Mouse (Mus musculus) lung, embryonic 15.5 days (tissue): ENCODE measurements around the gene Papolg. TPM values are rescaled to one million over a fixed set of nuclear protein-coding genes. Genes with fewer than 3 reads are reported as not detected.
A peak's percentile ranks its signal among the peaks of the same experiment; 100 is the strongest.
"Not testable (repeated sequence)": the region's sequence is repeated elsewhere in the genome, so short reads cannot be mapped to it uniquely, and the experiment has no call there.

Experiments
- ATAC-seq: fragments of 200-750 bp; cut with Nextera tagmentation; 2 replicates; pipeline ENCODE4 v1.8.0; 2017; ENCODE audit warnings: moderate number of reproducible peaks, borderline replicate concordance; ENCODE audit not compliant: low FRiP score, low TSS enrichment; ENCODE audit errors: extremely low read depth
- H3K27ac ChIP-seq: fragments of 300-500 bp; sonication (generic); 2 replicates; pipeline ENCODE4 v1.5.1; 2015; ENCODE audit warnings: moderate library complexity, mild to moderate bottlenecking, inconsistent platforms
- H3K27me3 ChIP-seq: fragments of 300-500 bp; sonication (generic); 2 replicates; pipeline ENCODE4 v1.6.1; 2015; ENCODE audit warnings: inconsistent platforms
- H3K36me3 ChIP-seq: fragments of 300-500 bp; sonication (generic); 2 replicates; pipeline ENCODE4 v1.6.1; 2015; ENCODE audit warnings: inconsistent platforms
- H3K4me1 ChIP-seq: fragments of 300-500 bp; sonication (generic); 2 replicates; pipeline ENCODE4 v1.6.1; 2015; ENCODE audit warnings: inconsistent platforms
- H3K4me2 ChIP-seq: fragments of 300-500 bp; sonication (generic); 2 replicates; pipeline ENCODE4 v1.6.1; 2015; ENCODE audit warnings: inconsistent platforms, mild to moderate bottlenecking, moderate library complexity
- H3K4me3 ChIP-seq: fragments of 300-500 bp; sonication (generic); 2 replicates; pipeline ENCODE4 v1.5.1; 2015; ENCODE audit warnings: mild to moderate bottlenecking, inconsistent platforms
- H3K9ac ChIP-seq: fragments of 300-500 bp; sonication (generic); 2 replicates; pipeline ENCODE4 v1.6.1; 2015; ENCODE audit warnings: inconsistent platforms
- H3K9me3 ChIP-seq: fragments of 300-500 bp; sonication (generic); 2 replicates; pipeline ENCODE4 v1.6.1; 2016; ENCODE audit warnings: inconsistent platforms
- WGBS: fragments of 180-500 bp; shearing (Covaris S2); methylation state at CpG from one replicate; pipeline ENCODE4 v1.1.7; 2015; 5-methylcytosine and 5-hydroxymethylcytosine counted together
- polyA plus RNA-seq: library from polyadenylated mRNA; unstranded; fragments of >200 nt; fragmentation: Nextera tagmentation; extraction: Ambion mirVana; gene quantifications from 2 replicates; pipeline ENCODE4 v1.2.1, GENCODE M21; 2015

Papolg gene
- 14.1 and 14.5 TPM in 2 replicates for polyA plus RNA-seq

DNA sequence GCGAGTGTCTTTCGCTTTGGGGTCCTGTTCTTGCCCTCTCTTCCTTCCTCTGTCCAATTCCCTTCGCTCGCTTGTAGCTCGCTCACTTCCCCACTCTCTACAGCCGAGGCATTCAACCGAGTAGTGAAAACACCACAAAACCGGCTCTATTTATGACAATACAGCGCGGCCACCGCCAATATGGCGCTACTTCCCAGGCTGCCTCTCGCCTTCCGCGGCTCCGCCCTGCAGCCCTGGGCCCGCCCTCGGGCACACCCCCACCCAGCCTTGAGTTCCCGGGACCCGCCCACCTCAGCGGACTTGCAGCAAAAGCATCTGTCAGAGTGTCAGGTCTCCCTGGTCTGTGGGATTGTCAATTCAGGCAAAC is at the start of gene Papolg:
Gene Papolg (minus strand): TSS at position 194 of the 367 bp plus-strand sequence.
- WGBS, result 0% methylated on average over 21 of the region's 21 CpGs
- Histone ChIP-seq H3K4me2 (peak within 1 kb of the TSS; percentile 74), H3K9ac (peak within 1 kb of the TSS; percentile 86), H3K9me3 (no peaks in the 10 kb centered on the region), H3K4me1 (peaks cover 6% of the 10 kb centered on the region; the same call in 1 of the 2 replicates), H3K27me3 (no peaks in the 10 kb centered on the region), H3K36me3 (peaks cover 5% of the 10 kb centered on the region; the same call in 1 of the 2 replicates), H3K4me3 (peak within 1 kb of the TSS; percentile 98), H3K27ac (peak within 1 kb of the TSS; percentile 89)
- peak; percentile 99 for ATAC-seq

DNA sequence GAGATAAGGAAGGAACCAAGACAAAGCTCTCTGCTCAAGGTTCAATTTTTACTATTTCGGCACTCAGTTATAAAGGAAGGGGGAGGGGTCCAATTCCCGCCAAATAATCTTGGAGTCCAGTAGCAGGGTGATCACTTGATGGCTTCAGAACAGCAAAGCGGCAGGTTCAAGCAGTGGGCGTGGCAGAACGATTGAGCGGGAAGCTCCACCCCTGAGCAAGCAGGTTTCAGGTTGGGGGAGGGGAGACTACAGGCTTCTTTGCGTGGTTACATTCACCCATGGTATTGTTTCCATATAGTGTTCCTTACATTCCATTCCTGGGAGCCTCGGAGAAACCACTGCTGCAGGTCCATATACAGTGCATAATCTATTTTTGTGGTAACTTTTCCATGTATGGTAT is 33.1 kb upstream of the Papolg start:
- H3K27me3 ChIP-seq, ATAC-seq, H3K27ac ChIP-seq, H3K9ac ChIP-seq, H3K9me3 ChIP-seq, H3K36me3 ChIP-seq, H3K4me1 ChIP-seq: not testable (repeated sequence)
- 0 out of 2 replicates have a peak overlapping the region, but pooled peaks have one; percentile 8 for H3K4me3 ChIP-seq
- WGBS, result 23% methylated on average over 8 of the region's 8 CpGs
- H3K4me2 ChIP-seq, result peak overlapping the region; percentile 27; the same call in 1 of the 2 replicates

DNA sequence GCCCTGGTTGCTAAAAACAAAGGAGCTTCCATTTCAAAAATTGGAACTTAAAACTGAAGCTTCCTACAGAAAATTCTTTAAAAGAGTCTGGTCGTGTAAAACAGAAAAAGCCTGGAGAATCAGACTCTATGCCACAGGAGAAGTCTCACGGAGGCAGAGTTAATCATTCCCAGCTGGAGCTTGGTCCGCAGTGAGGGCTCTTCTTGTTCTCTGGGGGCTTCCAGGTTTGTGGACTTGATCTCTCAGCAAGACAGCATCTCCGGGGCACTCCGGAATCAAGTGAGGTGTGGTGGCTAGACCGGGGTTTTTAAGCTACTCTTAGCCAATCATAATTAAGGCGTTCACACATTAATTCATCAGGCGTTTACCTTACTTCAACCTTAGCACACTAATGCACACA is 32.6 kb upstream of the Papolg start:
- H3K36me3 ChIP-seq, result no peaks in the 10 kb centered on the region
- H3K9ac ChIP-seq, result no peak overlapping the region
- peak overlapping the region; percentile 27; the same call in 1 of the 2 replicates for H3K4me2 ChIP-seq
- no peak for ATAC-seq
- no peaks in the 10 kb centered on the region for H3K9me3 ChIP-seq
- 0 out of 2 replicates have a peak overlapping the region, but pooled peaks have one; percentile 8 for H3K4me3 ChIP-seq
- H3K27ac ChIP-seq, result no peak overlapping the region
- H3K4me1 ChIP-seq, result no peaks in the 10 kb centered on the region
- no peaks in the 10 kb centered on the region for H3K27me3 ChIP-seq
- 40% methylated on average over 8 of the region's 8 CpGs for WGBS

DNA sequence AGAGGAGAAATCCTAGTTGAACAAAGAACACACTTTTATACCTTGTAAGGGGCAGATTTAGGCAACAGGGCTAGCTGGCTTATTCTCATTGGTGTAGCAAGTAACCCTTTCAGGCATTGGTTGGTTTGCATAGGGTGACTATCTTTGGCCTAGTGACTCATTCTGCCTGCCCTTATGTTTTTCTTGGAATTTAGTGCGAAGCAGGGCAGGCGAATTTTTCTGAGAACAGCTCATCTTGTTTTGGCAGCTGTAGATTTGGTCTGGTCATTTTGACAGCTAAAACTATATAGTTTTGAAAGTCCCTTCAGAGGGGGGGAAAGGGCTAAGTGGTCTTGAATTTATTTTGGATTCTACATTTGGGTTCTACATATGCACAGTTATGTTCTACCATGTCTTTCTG is 18.8 kb upstream of the Papolg start:
- not testable (repeated sequence) for H3K4me3 ChIP-seq, H3K27ac ChIP-seq, H3K9ac ChIP-seq, H3K9me3 ChIP-seq, H3K36me3 ChIP-seq, H3K27me3 ChIP-seq, ATAC-seq, H3K4me2 ChIP-seq, H3K4me1 ChIP-seq
- WGBS, result 63% methylated on average over 2 of the region's 2 CpGs

DNA sequence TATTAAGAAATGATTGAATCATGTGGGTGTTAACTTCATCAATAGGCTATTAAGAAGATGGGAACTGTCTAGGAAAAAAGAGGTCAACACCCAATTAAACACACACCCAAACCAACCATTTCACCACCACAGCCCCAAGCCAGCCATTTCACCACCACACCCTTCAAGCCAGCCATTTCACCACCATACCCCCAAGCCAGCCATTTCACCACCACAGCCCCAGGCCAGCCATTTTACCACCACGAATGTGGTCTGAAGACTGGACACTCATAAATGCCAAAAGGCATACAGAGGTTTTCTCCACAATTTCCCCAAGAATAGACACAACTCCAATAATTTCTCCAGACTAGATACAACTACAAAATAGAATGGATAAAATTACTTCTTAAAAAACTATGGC is 8.9 kb upstream of the Papolg start:
- H3K4me3 ChIP-seq, result no peak overlapping the region
- no peak overlapping the region for H3K27ac ChIP-seq
- 67% methylated on average over 1 of the region's 1 CpGs for WGBS
- no peak for ATAC-seq
- no peaks in the 10 kb centered on the region for H3K4me1 ChIP-seq
- H3K27me3 ChIP-seq, result no peaks in the 10 kb centered on the region
- H3K4me2 ChIP-seq, result no peak overlapping the region
- no peaks in the 10 kb centered on the region for H3K9me3 ChIP-seq
- H3K9ac ChIP-seq, result no peak overlapping the region
- H3K36me3 ChIP-seq, result no peaks in the 10 kb centered on the region

DNA sequence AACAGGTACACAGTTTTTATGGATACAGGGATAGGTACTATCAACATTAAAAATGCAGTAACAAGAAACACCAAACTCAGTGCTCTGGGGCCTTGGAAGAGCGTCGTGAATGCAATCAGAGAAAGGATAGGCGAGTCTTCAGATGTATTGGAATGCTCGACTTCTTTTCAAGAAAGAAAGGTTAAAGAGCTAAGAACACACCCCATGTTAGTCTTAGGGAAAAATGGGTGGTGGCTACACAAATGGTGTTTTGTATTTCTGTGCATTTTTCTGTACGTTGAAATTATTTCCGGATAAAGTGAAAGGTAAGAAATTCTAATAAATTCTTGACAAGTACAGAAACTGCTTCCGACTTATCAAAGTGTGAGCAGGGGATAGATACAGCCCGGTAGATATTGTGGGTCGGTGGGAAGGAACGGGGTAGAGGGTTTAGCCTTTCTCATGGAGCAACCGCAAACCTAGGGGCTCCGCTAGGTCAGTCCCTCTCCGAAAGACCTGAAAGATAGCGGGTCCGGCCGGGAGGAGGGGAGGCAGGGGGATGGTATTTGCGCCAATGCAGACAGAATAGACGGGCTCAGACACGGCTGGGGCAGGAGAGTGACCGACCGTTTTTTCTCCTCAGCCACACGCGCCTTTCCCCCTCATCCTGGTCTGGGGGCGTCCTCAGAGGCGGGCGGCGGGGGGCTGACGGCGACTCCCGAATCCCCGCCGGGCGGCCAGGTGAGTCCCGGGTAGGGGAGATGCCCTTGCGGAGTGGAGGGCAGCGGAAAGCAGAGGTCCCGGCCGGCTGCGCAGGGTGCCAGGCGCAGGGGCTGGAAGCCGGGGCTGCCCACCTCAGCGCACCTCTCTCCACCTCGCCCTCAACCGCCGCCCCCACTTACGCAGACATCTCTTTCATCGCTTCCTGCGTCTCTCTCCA is 653 bp downstream of the Papolg start:
- Histone ChIP-seq H3K36me3 (peaks cover 10% of the 10 kb centered on the region), H3K9ac (peak overlapping the region; percentile 86), H3K4me1 (peaks cover 6% of the 10 kb centered on the region; the same call in 1 of the 2 replicates), H3K27me3 (no peaks in the 10 kb centered on the region), H3K4me3 (peak overlapping the region; percentile 98), H3K4me2 (peak overlapping the region; percentile 74), H3K27ac (peak overlapping the region; percentile 89), H3K9me3 (no peaks in the 10 kb centered on the region)
- under 1% methylated on average over 39 of the region's 48 CpGs for WGBS
- ATAC-seq, result peak; percentile 83

DNA sequence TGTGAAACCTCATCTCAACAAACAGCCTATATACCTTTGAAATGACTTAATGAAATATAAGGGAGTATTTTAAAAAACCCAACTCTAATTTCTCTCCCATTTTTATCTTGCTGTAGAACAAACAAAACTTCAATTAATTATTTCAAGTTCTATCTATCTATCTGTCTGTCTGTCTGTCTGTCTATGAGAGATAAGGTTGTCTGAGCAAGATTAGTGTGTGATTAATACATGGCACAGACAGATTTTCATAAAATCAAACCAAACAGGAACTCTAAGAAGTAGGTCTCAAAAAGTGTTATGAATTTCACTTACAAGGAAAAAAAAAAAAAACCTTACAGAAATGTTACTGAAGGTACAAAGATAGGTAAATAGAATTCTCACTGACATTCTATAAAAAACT is 1.5 kb downstream of the Papolg start:
- Histone ChIP-seq H3K27me3 (no peaks in the 10 kb centered on the region), H3K4me3 (no peak overlapping the region), H3K4me1 (peaks cover 6% of the 10 kb centered on the region; the same call in 1 of the 2 replicates), H3K9ac (no peak overlapping the region), H3K4me2 (no peak overlapping the region), H3K36me3 (peaks cover 18% of the 10 kb centered on the region), H3K27ac (no peak overlapping the region), H3K9me3 (no peaks in the 10 kb centered on the region)
- no peak for ATAC-seq

DNA sequence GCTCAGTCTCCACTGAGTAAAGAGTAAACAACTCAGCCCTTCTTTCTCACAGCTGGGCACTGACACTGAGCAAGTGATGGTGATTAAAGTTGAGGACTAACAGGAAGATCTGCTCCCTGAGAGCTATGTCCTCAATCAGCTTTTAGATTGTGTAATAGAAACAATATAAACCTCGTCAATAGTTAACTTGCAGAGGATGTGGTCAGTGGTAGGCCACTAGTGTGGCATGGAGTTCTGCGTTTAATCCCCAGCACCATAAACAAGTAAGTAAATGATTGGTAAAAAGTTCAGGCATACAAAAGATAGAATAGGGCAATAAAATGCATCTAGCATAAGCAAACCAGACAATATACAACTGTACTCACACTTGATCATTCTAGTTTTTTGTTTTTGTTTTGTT is 30.7 kb downstream of the Papolg start:
- H3K9me3 ChIP-seq, result no peaks in the 10 kb centered on the region
- H3K4me1 ChIP-seq, result no peaks in the 10 kb centered on the region
- H3K36me3 ChIP-seq, result peaks cover 55% of the 10 kb centered on the region
- no peak overlapping the region for H3K4me3 ChIP-seq
- ATAC-seq, result no peak
- no peaks in the 10 kb centered on the region for H3K27me3 ChIP-seq
- H3K9ac ChIP-seq, result no peak overlapping the region
- H3K4me2 ChIP-seq, result no peak overlapping the region
- 81% methylated on average over 2 of the region's 2 CpGs for WGBS
- no peak overlapping the region for H3K27ac ChIP-seq

DNA sequence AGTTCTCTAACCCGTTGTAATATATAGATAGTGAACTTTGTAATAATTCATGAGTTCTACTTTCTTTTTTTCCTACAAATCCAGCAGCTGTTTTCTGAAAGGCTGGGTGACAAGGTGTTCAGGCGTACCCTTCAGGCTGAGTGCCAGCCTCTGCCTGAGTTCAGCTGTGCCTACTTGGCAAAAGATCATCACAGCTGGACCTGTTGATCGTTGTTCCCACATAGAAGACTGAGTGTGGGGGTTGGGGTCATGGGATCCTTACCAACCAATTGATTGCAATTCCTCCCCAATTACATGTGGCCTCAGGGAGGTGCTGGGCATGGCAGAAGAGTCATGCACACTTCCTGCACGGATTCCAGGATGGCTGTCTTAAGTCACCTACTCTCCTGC is 38.3 kb downstream of the Papolg start:
- WGBS, result 75% methylated on average over 4 of the region's 4 CpGs
- Histone ChIP-seq H3K36me3 (peaks cover 35% of the 10 kb centered on the region), H3K4me1 (no peaks in the 10 kb centered on the region), H3K9me3 (no peaks in the 10 kb centered on the region), H3K27ac (no peak overlapping the region), H3K4me2 (no peak overlapping the region), H3K4me3 (no peak overlapping the region), H3K27me3 (no peaks in the 10 kb centered on the region), H3K9ac (no peak overlapping the region)
- no peak for ATAC-seq

DNA sequence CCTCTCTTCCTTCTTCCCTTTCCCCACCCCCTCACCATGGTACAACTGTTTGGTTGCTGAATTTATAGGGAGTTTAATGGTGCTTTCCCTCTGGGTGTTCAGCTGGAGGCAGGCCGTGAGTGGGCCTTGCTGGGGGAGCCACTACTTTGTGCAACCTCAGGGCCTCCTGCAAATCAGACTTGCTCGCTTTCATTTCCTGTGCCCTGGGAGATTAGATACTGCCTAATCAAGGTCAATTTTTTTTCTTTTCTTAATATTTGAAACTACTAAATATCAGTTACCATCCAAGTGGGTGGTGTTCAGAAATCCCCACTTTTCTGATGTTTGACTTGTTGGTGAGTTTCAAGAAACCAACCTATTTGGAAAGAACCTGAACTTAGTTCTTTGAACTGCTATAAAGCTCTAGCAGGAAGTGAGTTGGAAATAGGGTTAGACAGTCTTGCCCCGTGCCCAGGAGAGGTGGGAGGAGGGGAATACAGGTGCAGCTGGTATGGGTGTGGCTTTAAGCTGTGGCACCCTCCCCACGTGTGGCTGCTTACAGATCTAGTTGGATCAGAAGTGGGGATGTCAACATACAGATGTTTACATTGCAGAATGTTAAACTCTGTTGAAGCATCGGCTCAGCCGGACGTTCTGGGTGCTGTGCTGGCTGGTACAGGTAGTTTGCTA is 38.9 kb downstream of the Papolg start:
- H3K36me3 ChIP-seq, result peaks cover 32% of the 10 kb centered on the region
- H3K27me3 ChIP-seq, result no peaks in the 10 kb centered on the region
- H3K4me2 ChIP-seq, result no peak overlapping the region
- WGBS, result 61% methylated on average over 7 of the region's 7 CpGs
- H3K9me3 ChIP-seq, result no peaks in the 10 kb centered on the region
- no peak for ATAC-seq
- no peak overlapping the region for H3K27ac ChIP-seq
- no peak overlapping the region for H3K9ac ChIP-seq
- H3K4me3 ChIP-seq, result no peak overlapping the region
- no peaks in the 10 kb centered on the region for H3K4me1 ChIP-seq

DNA sequence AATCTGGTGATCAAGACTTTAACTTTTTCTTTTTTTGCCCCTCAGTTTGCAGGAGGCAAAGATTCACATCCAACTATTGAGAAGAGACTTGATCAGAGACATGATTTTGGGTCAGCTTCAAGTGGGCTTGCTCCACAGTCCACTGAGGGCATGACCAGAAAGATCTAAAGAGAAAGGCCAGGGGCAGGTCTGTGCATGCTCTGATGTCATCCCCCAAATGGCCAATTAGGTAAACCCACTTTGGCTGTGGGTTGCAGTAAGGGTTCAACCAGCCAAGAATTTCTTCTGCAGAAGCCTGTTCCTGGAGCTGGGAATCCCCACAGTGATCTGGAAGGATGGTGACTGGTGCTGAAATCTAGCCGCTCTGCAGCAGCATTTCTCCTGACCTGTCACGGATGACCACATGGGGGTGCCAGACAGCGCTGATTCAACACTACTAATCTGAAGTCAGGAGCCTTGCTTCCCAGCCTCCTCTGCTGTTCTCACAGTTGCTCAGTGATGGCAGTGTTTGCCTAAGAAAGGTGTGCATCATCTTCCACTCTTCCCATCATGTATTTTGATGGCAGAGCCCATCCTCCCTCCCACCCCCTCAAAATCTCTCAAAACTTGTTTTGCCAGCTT is 39.8 kb downstream of the Papolg start:
- no peak overlapping the region for H3K9ac ChIP-seq
- H3K27me3 ChIP-seq, result no peaks in the 10 kb centered on the region
- H3K4me3 ChIP-seq, result no peak overlapping the region
- H3K9me3 ChIP-seq, result no peaks in the 10 kb centered on the region
- no peaks in the 10 kb centered on the region for H3K4me1 ChIP-seq
- H3K36me3 ChIP-seq, result peaks cover 26% of the 10 kb centered on the region
- no peak overlapping the region for H3K4me2 ChIP-seq
- H3K27ac ChIP-seq, result no peak overlapping the region
- WGBS, result 18% methylated on average over 3 of the region's 3 CpGs
- ATAC-seq, result no peak; the same call in 1 of the 2 replicates

DNA sequence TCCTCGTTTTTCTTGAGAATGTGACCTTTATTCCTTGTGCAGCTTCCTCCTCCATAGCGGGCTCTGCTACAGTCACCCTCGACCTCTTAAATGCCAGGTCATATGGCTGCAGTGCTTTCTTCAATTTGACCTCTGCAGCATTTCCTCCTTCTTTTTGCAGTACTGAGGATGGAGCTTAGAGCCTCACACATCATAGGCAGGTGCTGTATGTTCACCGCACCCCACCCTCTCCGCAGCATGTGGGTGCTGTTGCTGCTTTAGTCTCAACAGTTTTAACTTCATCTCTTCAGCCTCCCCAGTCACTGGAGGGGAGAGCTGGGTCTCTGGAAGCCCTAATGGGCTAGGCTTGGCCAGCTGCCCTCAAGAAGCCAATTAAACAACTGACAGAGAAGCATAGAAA is 41.7 kb downstream of the Papolg start:
- no peak for ATAC-seq
- no peak overlapping the region for H3K9ac ChIP-seq
- H3K27ac ChIP-seq, result no peak overlapping the region
- H3K4me2 ChIP-seq, result no peak overlapping the region
- H3K27me3 ChIP-seq, result no peaks in the 10 kb centered on the region
- H3K4me1 ChIP-seq, result no peaks in the 10 kb centered on the region
- H3K4me3 ChIP-seq, result no peak overlapping the region
- 69% methylated on average over 5 of the region's 5 CpGs for whole genome bisulfite sequencing
- no peaks in the 10 kb centered on the region for H3K9me3 ChIP-seq
- H3K36me3 ChIP-seq, result peaks cover 9% of the 10 kb centered on the region
